Mouse (Mus musculus) C2C12 (cell line): ENCODE measurements around the gene Ankfn1.

Experiments
- CTCF ChIP-seq: IDR thresholded peaks from one replicate; pipeline ENCODE4 v1.5.1; 2011; ENCODE audit not compliant: control insufficient read depth, insufficient read depth, insufficient read length
- MYOG ChIP-seq: IDR thresholded peaks from one replicate; pipeline ENCODE4 v1.6.1; 2011; ENCODE audit not compliant: control insufficient read depth, insufficient read length; ENCODE audit errors: extremely low read depth
- USF1 ChIP-seq: IDR thresholded peaks from one replicate; pipeline ENCODE4 v1.6.1; 2011; ENCODE audit warnings: low read depth, mild to moderate bottlenecking, control low read depth, moderate library complexity

DNA sequence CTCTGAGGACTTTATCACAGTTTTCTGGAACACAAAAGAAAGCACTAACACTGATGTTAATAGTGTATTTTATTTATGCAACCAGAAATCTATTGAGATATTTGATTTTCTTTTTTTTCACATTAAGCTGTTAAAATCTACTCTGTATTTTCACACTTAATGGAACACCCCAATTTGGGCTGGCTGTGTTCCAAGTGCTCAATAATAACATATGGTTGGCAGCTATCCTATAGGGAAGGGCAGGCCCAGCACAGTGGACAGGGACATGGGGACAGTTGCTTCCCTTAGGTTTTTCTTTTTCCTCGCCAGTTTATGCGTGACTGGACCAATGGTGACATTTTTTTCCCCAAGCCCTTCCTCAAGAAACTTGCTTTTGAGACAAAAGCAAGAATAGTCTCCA lies 4.5 kb downstream of the Ankfn1 start:
- no peak for TF ChIP-seq USF1
- no peak for TF ChIP-seq CTCF
- no peak for TF ChIP-seq MYOG
